Mouse (Mus musculus) lung, adult 2 months (tissue): ENCODE data around the gene Gm5108. TPM values are rescaled to one million over a fixed set of nuclear protein-coding genes. Genes with fewer than 3 reads are reported as not detected.

Experiments used
- DNase-seq: peaks from one replicate; pipeline ENCODE4 v3.0.0; 2022
- H3K4me1 ChIP-seq: fragments of 200-500 bp; 2 replicates; pipeline ENCODE4 v1.6.1; 2011; ENCODE audit warnings: low read length; ENCODE audit not compliant: control insufficient read depth, insufficient read depth
- H3K4me3 ChIP-seq: fragments of 200-500 bp; replicated peaks from 2 replicates; pipeline ENCODE3; 2011; ENCODE audit warnings: low read depth, mild to moderate bottlenecking, control low read depth, low read length; ENCODE audit errors: extremely low read depth
- CTCF ChIP-seq: fragments of 200-500 bp; IDR thresholded peaks from 2 replicates; pipeline ENCODE4 v1.5.1; 2011; ENCODE audit warnings: mild to moderate bottlenecking, low read length, control low read depth; ENCODE audit not compliant: insufficient read depth
- POLR2A ChIP-seq: fragments of 200-500 bp; IDR thresholded peaks from 2 replicates; pipeline ENCODE4 v1.6.1; 2011; ENCODE audit warnings: low read depth, mild to moderate bottlenecking, control low read depth, low read length, borderline replicate concordance; ENCODE audit errors: extremely low read depth
- WGBS: fragments of 180-500 bp; shearing (Covaris S2); methylation state at CpG from one replicate; pipeline ENCODE4 v1.1.7; 2018; 5-methylcytosine and 5-hydroxymethylcytosine counted together
- polyA plus RNA-seq: library from polyadenylated mRNA; depleted of rRNA; stranded (reverse); fragments of >200 nt; gene quantifications from 2 replicates; pipeline ENCODE4 v1.2.3, GENCODE M21; 2012

Gm5108 gene
- polyA plus RNA-seq, 1 experiment, result not detected

DNA sequence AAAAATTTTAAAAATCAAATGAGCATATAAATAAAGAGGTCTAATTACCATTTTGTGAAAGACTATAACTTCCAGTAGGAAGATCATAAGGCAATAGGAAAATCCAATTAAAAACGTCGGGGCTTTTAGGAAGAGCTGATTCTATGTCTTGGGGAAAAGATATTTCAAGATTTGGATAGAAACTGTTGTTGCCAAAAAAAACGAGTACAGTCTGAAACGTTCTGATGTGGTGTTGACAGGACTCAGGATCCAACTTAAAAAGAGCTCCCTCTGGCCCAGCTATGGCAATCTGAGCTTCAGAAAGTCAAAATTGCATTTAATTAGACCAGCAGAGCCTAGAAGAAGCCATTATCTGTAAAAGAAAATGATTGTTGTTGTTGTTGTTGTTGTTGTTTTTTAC, 12.6 kb downstream of the Gm5108 start:
- no peak for TF ChIP-seq POLR2A
- no peak for TF ChIP-seq CTCF
- no peak for DNase-seq
- no peaks in the 10 kb centered on the region for H3K4me1 ChIP-seq
- no peak overlapping the region for H3K4me3 ChIP-seq
- 69% methylated on average over 4 of the region's 4 CpGs for WGBS

DNA sequence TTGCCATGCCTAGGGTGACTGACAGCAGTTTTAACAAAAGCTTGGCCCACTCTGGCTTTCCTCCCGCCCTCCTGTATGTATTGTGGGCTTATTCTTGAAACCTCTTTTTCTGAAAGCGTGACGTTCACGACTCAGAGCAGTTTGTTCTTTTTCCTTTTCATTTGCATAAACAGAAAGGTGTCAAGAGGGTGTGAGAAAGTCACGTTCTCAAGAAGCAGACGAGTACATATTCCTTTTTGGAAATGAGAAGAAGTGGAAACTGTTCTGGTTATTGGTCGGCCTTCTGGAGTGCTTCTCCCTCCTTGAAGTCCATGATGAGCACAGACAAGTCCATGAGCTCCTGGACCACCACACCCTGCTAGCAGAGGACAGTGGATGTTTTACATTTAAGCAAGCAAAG, 14.0 kb downstream of the Gm5108 start:
- TF ChIP-seq CTCF (no peak), POLR2A (no peak)
- Histone ChIP-seq H3K4me3 (no peak overlapping the region), H3K4me1 (no peaks in the 10 kb centered on the region)
- DNase-seq, result no peak
- 71% methylated on average over 7 of the region's 7 CpGs for WGBS

DNA sequence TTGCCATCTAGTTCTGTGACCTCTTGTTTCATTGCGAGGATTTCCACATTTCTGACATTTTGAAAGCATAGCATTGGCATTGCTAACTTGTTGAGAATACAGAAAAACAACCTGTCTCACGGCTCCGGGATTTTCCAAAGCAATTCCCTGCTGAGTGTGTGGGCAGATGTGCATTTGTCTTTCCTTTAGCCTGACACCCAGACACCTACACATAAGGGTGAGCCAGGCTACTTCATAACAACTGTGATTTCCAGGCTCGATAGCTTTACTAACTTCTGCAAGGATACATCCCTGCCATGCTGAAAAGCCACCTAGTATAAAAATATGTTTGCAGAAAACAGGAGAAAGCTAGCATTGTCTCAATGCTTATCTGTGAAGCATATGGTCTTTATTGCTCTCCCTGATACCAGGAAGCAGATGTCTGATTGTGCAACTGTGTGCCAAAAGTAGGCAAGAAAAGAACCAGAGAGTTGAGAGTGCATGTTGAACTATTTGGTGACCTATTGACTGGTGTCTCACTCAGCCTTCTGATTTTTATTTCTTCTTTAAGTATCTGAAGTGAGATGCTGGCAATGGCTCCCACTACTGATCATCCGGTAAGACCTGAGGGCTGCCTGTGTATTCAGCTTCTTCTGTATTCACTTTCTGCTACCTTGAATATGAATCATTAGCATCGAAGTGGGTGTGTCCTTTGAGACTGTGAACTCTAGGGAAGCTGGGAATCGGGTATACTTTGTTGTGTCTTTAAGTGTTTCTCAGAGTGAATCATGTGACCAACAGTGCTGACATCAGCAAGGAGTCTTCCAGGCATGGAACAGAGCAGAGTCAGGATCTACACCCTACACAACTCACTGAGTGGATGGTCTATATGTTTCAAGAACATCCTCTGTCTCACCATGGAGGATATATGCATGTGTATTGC, 20.5 kb downstream of the Gm5108 start:
- 69% methylated on average over 7 of the region's 7 CpGs for WGBS
- DNase-seq, result no peak
- TF ChIP-seq POLR2A, result no peak
- Histone ChIP-seq H3K4me3 (no peak overlapping the region), H3K4me1 (no peaks in the 10 kb centered on the region)

DNA sequence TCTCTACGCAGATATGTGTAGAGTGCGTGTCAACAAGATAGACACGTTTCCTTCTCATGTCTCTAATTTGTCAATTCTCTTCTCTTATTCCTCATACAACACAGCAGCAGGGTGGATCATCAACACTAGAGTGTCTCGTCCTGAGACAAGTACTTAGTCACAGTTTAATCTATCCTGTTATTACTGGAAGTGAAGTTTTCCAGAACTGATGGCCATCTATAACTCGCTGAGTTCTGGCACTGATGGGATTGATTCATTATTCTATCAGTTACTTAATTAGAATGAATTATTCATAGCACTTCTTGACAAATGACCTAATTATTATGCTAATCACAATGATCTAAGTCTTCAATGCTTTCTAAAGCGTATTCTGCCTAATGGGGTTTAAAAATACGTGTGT, 28.1 kb downstream of the Gm5108 start:
- WGBS, result 81% methylated on average over 7 of the region's 7 CpGs
- TF ChIP-seq CTCF (no peak), POLR2A (no peak)
- Histone ChIP-seq H3K4me3 (no peak overlapping the region), H3K4me1 (no peaks in the 10 kb centered on the region)
- no peak for DNase-seq

DNA sequence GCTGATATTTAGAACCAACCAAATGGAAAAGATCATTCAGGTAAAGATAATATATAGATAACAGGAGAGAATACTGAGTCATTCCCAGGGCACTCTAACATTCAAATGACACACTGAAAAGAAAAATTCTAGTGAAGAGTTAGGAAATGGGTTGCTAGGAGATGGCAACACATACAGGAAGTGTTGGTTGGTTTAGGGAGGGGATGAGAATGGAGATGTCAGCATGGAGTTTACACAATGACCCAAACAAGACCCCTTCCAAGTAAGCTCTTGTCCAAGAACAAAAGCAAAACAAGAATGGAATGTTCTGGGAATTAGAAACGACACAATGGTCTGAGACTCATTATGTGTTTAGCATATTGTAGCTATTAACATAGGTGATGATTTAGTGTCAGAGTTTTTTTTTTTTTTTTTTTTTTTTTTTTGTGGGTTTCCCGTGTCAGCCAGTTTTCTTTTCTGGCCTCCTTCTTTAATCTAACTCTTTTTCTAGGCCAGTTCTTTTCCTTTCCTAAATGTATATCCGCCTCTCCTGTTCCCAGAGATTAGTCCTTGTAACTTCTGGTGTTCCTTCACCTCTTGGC, 40.6 kb downstream of the Gm5108 start:
- no peak for DNase-seq
- 41% methylated on average over 3 of the region's 3 CpGs for WGBS
- no peak for TF ChIP-seq POLR2A
- TF ChIP-seq CTCF, result no peak
- Histone ChIP-seq H3K4me1 (peaks cover 5% of the 10 kb centered on the region), H3K4me3 (no peak overlapping the region)

DNA sequence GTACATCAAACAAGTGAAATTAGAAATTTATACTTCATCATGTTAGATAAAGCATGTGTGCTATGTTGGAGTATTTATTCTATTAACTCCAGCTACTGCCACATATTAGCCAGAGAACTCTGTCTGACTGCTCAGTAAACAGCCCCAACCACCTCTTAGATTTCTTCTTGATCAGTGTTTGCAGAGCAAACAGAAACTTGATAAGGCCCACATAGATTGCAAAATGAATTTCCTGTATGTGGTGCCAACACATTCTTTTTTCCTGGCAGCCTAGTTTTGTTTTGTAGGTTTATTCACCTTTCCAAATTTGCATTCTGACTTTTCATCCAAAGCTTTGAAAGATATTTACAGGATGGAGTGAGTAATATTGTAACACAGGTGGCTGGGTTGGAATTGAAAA, 49.0 kb downstream of the Gm5108 start:
- DNase-seq, result no peak
- TF ChIP-seq POLR2A (no peak), CTCF (no peak)

DNA sequence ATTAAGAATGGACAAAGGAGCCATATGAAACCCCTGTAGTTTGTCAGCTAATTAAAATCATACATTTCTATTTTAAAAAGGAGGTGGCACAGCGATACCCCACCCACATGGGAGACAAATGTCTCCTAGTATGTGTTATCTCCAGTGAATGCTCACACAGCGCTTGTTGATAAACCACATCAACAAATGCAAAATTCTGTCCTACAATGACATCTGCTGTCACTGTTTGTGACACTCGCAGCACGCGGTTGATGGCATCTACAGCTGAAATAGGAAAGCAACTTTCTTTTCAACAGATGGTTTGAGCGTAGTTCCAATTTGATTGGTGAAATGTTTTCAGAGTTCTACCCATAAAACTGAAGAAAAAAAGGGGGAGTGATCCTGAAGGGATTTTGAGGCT, 61.1 kb downstream of the Gm5108 start:
- no peak for DNase-seq
- TF ChIP-seq POLR2A, result no peak
- no peak for TF ChIP-seq CTCF
- H3K4me1 ChIP-seq, result no peaks in the 10 kb centered on the region
- 90% methylated on average over 6 of the region's 6 CpGs for WGBS
- no peak overlapping the region for H3K4me3 ChIP-seq

More for the DNA sequence above, 49.0 kb downstream of the Gm5108 start:
- Histone ChIP-seq H3K4me3 (no peak overlapping the region), H3K4me1 (peaks cover 8% of the 10 kb centered on the region; the same call in 1 of the 2 replicates)

DNA sequence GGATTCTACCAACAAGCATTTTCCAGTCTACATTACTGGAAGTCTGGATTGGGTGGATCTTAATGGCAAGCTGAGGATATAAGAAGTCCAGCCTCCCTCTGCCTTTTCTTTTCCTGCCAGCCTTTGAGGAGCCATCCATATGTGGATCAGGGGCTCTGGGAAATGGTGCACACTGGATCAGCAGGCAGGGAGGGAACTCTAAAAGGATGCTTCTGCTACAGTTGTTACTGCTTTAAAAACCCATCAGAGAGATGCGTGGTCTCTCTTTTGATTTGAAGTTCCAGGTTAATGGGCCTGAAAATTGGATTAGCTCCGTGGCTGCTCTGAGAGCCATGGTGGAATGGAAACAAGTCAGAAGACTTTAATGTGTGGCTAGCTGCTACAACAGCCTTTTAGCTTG, 62.4 kb downstream of the Gm5108 start:
- no peak for TF ChIP-seq POLR2A
- TF ChIP-seq CTCF, result no peak
- no peak overlapping the region for H3K4me3 ChIP-seq
- 75% methylated on average over 2 of the region's 2 CpGs for WGBS
- no peak for DNase-seq
- no peaks in the 10 kb centered on the region for H3K4me1 ChIP-seq

DNA sequence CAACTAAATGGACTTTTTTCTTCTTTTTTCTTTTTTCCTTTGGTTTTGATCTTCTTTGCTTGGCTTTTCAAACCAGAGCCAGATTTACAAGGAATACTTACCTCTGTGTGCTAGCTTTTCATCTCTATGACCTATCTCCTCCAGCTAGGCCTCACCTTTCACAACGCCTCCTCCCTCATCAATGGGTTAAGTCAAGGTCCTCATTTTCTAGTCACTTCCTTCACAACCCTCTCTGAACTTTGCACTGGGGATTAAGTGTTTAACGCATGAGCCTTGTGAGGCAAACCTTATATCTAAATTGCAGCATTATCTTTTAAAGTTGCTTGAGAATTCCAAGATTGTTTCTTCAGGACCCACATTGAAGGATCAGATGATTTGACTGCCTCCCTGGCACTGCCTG, 63.0 kb downstream of the Gm5108 start:
- 84% methylated on average over 2 of the region's 2 CpGs for WGBS
- TF ChIP-seq CTCF (no peak), POLR2A (no peak)
- no peaks in the 10 kb centered on the region for H3K4me1 ChIP-seq
- DNase-seq, result no peak
- H3K4me3 ChIP-seq, result no peak overlapping the region

DNA sequence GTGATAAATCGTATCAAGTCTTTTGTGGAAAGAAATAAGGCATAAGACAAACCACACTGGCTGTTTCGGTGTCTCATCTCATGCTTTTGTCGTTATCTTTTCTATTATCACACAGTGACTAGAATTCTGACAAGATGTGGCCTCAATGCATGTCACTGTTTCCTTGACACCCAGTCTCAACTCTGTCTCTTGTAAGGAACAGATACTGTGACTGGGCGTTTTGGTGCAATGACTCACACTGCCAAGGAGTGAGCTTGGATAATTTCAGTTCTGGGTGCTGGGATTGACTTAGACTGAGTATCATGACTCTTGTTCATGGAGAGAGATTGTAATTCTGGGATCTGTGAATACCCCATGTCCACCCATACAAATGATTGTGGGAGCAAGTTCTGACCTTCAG, 65.6 kb downstream of the Gm5108 start:
- DNase-seq, result no peak
- 78% methylated on average over 4 of the region's 4 CpGs for WGBS
- no peak overlapping the region for H3K4me3 ChIP-seq
- no peaks in the 10 kb centered on the region; the same call in 1 of the 2 replicates for H3K4me1 ChIP-seq
- TF ChIP-seq CTCF, result no peak
- TF ChIP-seq POLR2A, result no peak
